Mouse (Mus musculus) heart, embryonic 15.5 days (tissue): ENCODE data around the gene Sf1. TPM values are rescaled to one million over a fixed set of nuclear protein-coding genes. Genes with fewer than 3 reads are reported as not detected.

Source experiments
- ATAC-seq: fragments of 200-750 bp; cut with Nextera tagmentation; replicated peaks from 2 replicates; pipeline ENCODE4 v1.8.0; 2017; ENCODE audit warnings: low read depth, moderate TSS enrichment; ENCODE audit not compliant: insufficient number of reproducible peaks, insufficient read depth, low FRiP score
- H3K27ac ChIP-seq: fragments of 300-500 bp; sonication (generic); 2 replicates; pipeline ENCODE4 v1.5.1; 2015; ENCODE audit warnings: mild to moderate bottlenecking, inconsistent platforms
- H3K27me3 ChIP-seq: fragments of 300-500 bp; sonication (generic); 2 replicates; pipeline ENCODE4 v1.6.1; 2015; ENCODE audit warnings: inconsistent platforms
- H3K36me3 ChIP-seq: fragments of 300-500 bp; sonication (generic); 2 replicates; pipeline ENCODE4 v1.6.1; 2015; ENCODE audit warnings: mild to moderate bottlenecking, inconsistent platforms
- H3K4me1 ChIP-seq: fragments of 300-500 bp; sonication (generic); replicated peaks from 2 replicates; pipeline ENCODE4 v1.6.1; 2015; ENCODE audit warnings: inconsistent platforms
- H3K4me2 ChIP-seq: fragments of 300-500 bp; sonication (generic); 2 replicates; pipeline ENCODE4 v1.6.1; 2015; ENCODE audit warnings: inconsistent platforms, mild to moderate bottlenecking, moderate library complexity
- H3K4me3 ChIP-seq: fragments of 300-500 bp; sonication (generic); 2 replicates; pipeline ENCODE4 v1.5.1; 2015; ENCODE audit warnings: mild to moderate bottlenecking, inconsistent platforms
- H3K9ac ChIP-seq: fragments of 300-500 bp; sonication (generic); 2 replicates; pipeline ENCODE4 v1.6.1; 2015; ENCODE audit warnings: mild to moderate bottlenecking, inconsistent platforms
- H3K9me3 ChIP-seq: fragments of 300-500 bp; sonication (generic); replicated peaks from 2 replicates; pipeline ENCODE4 v1.6.1; 2016; ENCODE audit warnings: inconsistent platforms
- WGBS: fragments of 180-500 bp; shearing (Covaris S2); methylation state at CpG from one replicate; pipeline ENCODE4 v1.1.7; 2015; ENCODE audit warnings: mixed read lengths; 5-methylcytosine and 5-hydroxymethylcytosine counted together
- polyA plus RNA-seq: library from polyadenylated mRNA; unstranded; fragments of >200 nt; fragmentation: Nextera tagmentation; extraction: Ambion mirVana; gene quantifications from 2 replicates; pipeline ENCODE4 v1.2.1, GENCODE M21; 2015

The Sf1 gene
- polyA plus RNA-seq, 1 experiment from 2014 or later, result 79.0 TPM

DNA sequence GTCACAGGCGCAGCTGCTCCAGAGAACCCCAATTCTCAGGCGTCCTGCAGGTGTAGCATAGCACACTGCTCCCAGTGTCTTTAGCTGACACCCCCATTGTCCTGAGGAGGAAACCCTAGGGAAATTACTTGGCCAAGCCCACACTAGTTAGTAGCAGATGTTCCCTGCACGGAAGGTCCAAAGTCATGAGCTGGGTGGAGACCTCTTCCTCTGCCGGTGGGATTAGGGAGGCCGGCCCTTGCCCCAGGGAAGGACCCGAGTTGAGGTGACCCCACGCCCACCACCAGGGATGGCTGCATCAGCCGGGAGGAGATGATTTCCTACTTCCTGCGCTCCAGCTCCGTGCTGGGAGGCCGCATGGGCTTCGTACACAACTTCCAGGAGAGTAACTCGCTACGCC lies 49.3 kb downstream of the Sf1 start:
- Histone ChIP-seq H3K9me3 (no peaks in the 10 kb centered on the region), H3K4me2 (no peak overlapping the region), H3K4me1 (peaks cover 5% of the 10 kb centered on the region; the same call in 1 of the 2 replicates), H3K27me3 (peaks cover 25% of the 10 kb centered on the region), H3K4me3 (no peak overlapping the region), H3K9ac (no peak overlapping the region), H3K27ac (no peak overlapping the region), H3K36me3 (no peaks in the 10 kb centered on the region)
- ATAC-seq, result no peak
- 55% methylated on average over 14 of the region's 14 CpGs for WGBS

- H3K27me3 ChIP-seq, result peaks cover 52% of the 10 kb centered on the region
- no peak for ATAC-seq
- no peaks in the 10 kb centered on the region for H3K9me3 ChIP-seq
- 29% methylated on average over 6 of the region's 6 CpGs for WGBS
- H3K4me3 ChIP-seq, result no peak overlapping the region
- H3K4me1 ChIP-seq, result peaks cover 15% of the 10 kb centered on the region
- no peak overlapping the region for H3K27ac ChIP-seq
- no peaks in the 10 kb centered on the region for H3K36me3 ChIP-seq
- H3K4me2 ChIP-seq, result no peak overlapping the region
- no peak overlapping the region for H3K9ac ChIP-seq
Measured at GRCm38 (mm10) chr19:6415454-6415853, 52.0 kb downstream of the Sf1 start.

DNA sequence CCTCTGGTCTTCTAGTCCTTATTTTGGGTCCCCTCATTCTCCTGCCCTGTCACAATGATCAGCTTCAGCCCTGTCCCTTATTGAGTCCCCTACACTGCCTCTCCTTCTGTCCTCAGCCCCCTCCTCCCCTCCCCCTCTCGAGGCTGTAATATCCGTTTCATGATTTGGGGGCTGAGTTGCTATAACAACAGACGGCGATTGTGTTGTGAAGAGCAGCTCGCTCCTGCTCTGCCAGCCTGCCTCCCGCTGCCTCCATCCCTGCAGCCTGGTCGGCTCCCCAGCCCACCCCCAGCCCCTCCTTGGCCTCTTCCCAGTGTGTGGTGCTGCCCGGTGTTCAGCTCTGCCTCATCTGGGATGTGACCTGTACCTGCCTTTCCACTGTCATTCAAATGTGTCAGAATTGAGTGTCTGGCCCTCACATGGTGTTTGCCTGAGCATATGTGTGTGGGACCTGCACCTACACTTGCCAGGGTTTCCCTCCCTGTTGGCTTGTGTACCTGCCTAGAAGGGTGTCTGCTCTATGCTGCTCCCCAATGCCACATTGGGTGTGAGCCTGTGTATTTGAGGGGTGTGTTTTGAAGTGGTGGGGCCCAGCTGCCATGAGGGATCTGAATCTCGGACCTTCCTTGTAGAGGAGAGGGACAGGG lies 52.8 kb downstream of the Sf1 start:
- 18% methylated on average over 9 of the region's 9 CpGs for WGBS
- no peak overlapping the region for H3K4me3 ChIP-seq
- no peak overlapping the region for H3K9ac ChIP-seq
- no peaks in the 10 kb centered on the region for H3K36me3 ChIP-seq
- H3K27ac ChIP-seq, result no peak overlapping the region
- peaks cover 15% of the 10 kb centered on the region for H3K4me1 ChIP-seq
- H3K4me2 ChIP-seq, result no peak overlapping the region
- H3K9me3 ChIP-seq, result no peaks in the 10 kb centered on the region
- ATAC-seq, result no peak
- H3K27me3 ChIP-seq, result peaks cover 60% of the 10 kb centered on the region

- 70% methylated on average over 12 of the region's 12 CpGs for WGBS
- Histone ChIP-seq H3K9me3 (no peaks in the 10 kb centered on the region), H3K36me3 (no peaks in the 10 kb centered on the region), H3K4me2 (no peak overlapping the region), H3K27ac (no peak overlapping the region), H3K4me1 (peaks cover 15% of the 10 kb centered on the region), H3K27me3 (peaks cover 68% of the 10 kb centered on the region), H3K9ac (no peak overlapping the region), H3K4me3 (no peak overlapping the region)
- no peak for ATAC-seq
Measured at GRCm38 (mm10) chr19:6416894-6417761, 53.6 kb downstream of the Sf1 start.

- peak; percentile 79 for ATAC-seq
- WGBS, result under 1% methylated on average over 46 of the region's 46 CpGs
- H3K27me3 ChIP-seq, result peaks cover 79% of the 10 kb centered on the region
Measured at GRCm38 (mm10) chr19:6418233-6418879, 54.9 kb downstream of the Sf1 start, which contains the start of gene Nrxn2. Gene Nrxn2 (plus strand): TSS chr19:6418731.

GRCm38 (mm10) chr19:6418984-6419692 lies 55.6 kb downstream of the Sf1 start:
- H3K4me1 ChIP-seq, result peaks cover 15% of the 10 kb centered on the region
- no peak for ATAC-seq
- WGBS, result 10% methylated on average over 22 of the region's 23 CpGs

More at GRCm38 (mm10) chr19:6418233-6418879, 54.9 kb downstream of the Sf1 start, which contains the start of gene Nrxn2:
- H3K36me3 ChIP-seq, result no peaks in the 10 kb centered on the region
- peaks cover 15% of the 10 kb centered on the region for H3K4me1 ChIP-seq
- H3K4me3 ChIP-seq, result peak within 1 kb of the TSS; percentile 53
- peak within 1 kb of the TSS; percentile 88 for H3K4me2 ChIP-seq
- no peaks in the 10 kb centered on the region for H3K9me3 ChIP-seq
- no peak within 1 kb of the TSS for H3K9ac ChIP-seq
- no peak within 1 kb of the TSS for H3K27ac ChIP-seq

DNA sequence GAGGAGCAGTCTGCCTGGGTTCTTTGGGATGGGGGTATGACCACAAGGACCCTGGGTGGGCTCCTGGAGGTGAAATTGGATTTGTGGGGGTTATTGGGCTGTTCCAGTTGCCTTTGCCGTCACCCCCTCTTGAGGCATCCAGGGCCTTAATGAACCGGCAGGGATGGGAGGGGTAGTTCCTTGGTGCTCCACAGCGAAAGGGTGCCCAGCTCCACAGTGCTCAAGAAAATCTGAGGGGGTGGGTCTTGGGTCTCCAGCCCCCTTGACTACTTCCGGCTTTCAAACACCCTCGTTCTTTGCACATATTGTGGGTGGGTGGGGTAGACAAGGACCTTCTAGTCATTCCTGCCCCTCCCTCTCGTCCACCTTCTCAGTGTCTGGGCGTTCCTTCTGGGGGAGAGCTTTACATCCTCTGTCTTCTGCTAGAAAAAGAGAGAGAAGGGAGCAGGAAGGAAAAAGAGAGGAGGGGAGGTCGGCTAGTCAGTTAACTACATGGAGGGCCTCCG lies 56.4 kb downstream of the Sf1 start:
- Histone ChIP-seq H3K4me3 (no peak overlapping the region), H3K27ac (no peak overlapping the region), H3K27me3 (peaks cover 94% of the 10 kb centered on the region), H3K9me3 (no peaks in the 10 kb centered on the region), H3K9ac (no peak overlapping the region), H3K4me2 (no peak overlapping the region), H3K4me1 (peaks cover 15% of the 10 kb centered on the region), H3K36me3 (no peaks in the 10 kb centered on the region)
- WGBS, result 57% methylated on average over 9 of the region's 9 CpGs
- ATAC-seq, result no peak

More at GRCm38 (mm10) chr19:6418984-6419692, 55.6 kb downstream of the Sf1 start:
- H3K36me3 ChIP-seq, result no peaks in the 10 kb centered on the region
- peak overlapping the region; percentile 88 for H3K4me2 ChIP-seq
- no peak overlapping the region for H3K27ac ChIP-seq
- H3K27me3 ChIP-seq, result peaks cover 87% of the 10 kb centered on the region
- no peak overlapping the region for H3K9ac ChIP-seq
- no peaks in the 10 kb centered on the region for H3K9me3 ChIP-seq
- H3K4me3 ChIP-seq, result peak overlapping the region; percentile 53

- no peak overlapping the region for H3K27ac ChIP-seq
- H3K4me1 ChIP-seq, result peaks cover 13% of the 10 kb centered on the region
- H3K9ac ChIP-seq, result no peak overlapping the region
- H3K27me3 ChIP-seq, result peaks cover 95% of the 10 kb centered on the region
- H3K4me2 ChIP-seq, result no peak overlapping the region
- H3K36me3 ChIP-seq, result no peaks in the 10 kb centered on the region
- H3K4me3 ChIP-seq, result no peak overlapping the region
- no peak for ATAC-seq
- WGBS, result 59% methylated on average over 19 of the region's 19 CpGs
- H3K9me3 ChIP-seq, result no peaks in the 10 kb centered on the region
Measured at GRCm38 (mm10) chr19:6420481-6421210, 57.2 kb downstream of the Sf1 start.

- no peak for ATAC-seq
Measured at GRCm38 (mm10) chr19:6421211-6421590, 57.7 kb downstream of the Sf1 start.

GRCm38 (mm10) chr19:6422014-6422413 lies 58.5 kb downstream of the Sf1 start:
- Histone ChIP-seq H3K27me3 (peaks cover 96% of the 10 kb centered on the region), H3K4me3 (no peak overlapping the region), H3K36me3 (no peaks in the 10 kb centered on the region), H3K9me3 (no peaks in the 10 kb centered on the region), H3K4me1 (peaks cover 10% of the 10 kb centered on the region), H3K4me2 (no peak overlapping the region), H3K27ac (no peak overlapping the region), H3K9ac (no peak overlapping the region)
- no peak for ATAC-seq
- 72% methylated on average over 7 of the region's 7 CpGs for WGBS

More at GRCm38 (mm10) chr19:6421211-6421590, 57.7 kb downstream of the Sf1 start:
- no peak overlapping the region for H3K4me2 ChIP-seq
- H3K9ac ChIP-seq, result no peak overlapping the region
- 64% methylated on average over 9 of the region's 9 CpGs for whole genome bisulfite sequencing
- H3K4me3 ChIP-seq, result no peak overlapping the region
- H3K36me3 ChIP-seq, result no peaks in the 10 kb centered on the region
- H3K9me3 ChIP-seq, result no peaks in the 10 kb centered on the region
- peaks cover 11% of the 10 kb centered on the region for H3K4me1 ChIP-seq
- no peak overlapping the region for H3K27ac ChIP-seq
- peaks cover 95% of the 10 kb centered on the region for H3K27me3 ChIP-seq
